Mouse (Mus musculus) fibroblast of lung, adult 2 months (primary cell): ENCODE results near the gene 1700001C19Rik.
"Not testable (repeated sequence)": the region's sequence is repeated elsewhere in the genome, so short reads cannot be mapped to it uniquely, and the experiment has no call there.

Experiments used
- DNase-seq: peaks from one replicate; pipeline ENCODE4 v3.0.0-alpha.2; 2011; ENCODE audit warnings: low read depth

The 1700001C19Rik gene

GRCm38 (mm10) chr17:47430815-47431214, 6.4 kb downstream of the 1700001C19Rik start:
- no peak for DNase-seq

GRCm38 (mm10) chr17:47428831-47429304, 8.3 kb downstream of the 1700001C19Rik start:
- no peak for DNase-seq

DNA sequence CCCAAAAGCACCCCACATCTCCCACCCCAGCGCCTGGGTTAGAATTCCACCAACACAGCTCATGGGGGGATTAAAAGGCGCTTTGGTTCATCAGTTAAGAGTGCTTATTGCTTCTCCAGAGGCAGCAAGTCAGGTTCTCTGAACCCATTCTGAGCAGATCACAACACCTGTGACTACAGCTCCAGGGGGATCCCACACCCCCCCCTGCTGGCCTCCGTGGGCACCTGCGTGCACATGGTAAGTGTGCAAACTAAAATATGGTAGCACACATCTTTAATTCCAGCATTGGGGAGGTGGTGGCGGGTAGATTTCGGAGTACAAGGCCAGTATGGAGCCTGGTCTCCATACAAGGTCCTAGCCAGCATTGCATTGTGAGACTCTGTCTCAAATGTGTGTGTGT, 9.9 kb downstream of the 1700001C19Rik start:
- DNase-seq, result no peak

DNA sequence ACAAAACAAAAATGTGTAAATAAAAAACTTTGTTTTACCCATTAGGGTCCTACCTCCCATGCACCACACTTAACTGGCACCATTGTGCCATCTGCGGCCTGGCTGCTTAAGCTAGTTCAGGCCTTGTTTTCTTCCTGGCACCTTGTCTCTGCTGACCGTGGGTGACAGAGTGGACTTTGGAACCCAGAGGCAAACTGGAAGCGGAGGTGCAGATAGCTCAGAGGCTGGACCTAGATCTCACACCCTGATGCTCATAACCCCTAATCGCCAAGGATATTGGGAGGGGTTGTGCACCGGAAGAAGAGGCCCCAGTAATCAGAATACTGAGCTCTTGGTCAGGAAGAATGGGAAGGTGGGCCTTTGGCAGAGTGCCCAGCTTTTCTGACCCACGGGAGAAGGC, 13.0 kb downstream of the 1700001C19Rik start:
- DNase-seq, result no peak

DNA sequence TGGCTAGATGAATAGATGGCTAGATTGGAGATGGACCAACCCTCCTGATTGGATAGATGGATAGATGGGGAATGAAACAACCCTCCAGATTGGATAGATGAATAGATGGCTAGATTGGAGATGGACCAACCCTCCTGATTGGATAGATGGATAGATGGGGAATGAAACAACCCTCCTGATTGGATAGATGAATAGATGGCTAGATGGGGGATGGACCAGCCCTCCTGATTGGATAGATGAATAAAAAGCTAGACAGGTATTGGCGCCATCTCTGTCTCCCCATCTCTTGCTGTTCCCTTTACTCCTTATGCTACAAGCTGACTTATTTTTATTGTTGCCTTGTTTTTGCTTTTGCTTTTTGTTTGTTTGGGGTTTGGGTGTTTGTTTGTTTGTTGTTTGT, 14.6 kb downstream of the 1700001C19Rik start:
- DNase-seq, result not testable (repeated sequence)

GRCm38 (mm10) chr17:47421566-47421965, 15.6 kb downstream of the 1700001C19Rik start:
- no peak for DNase-seq

- no peak for DNase-seq
Measured at GRCm38 (mm10) chr17:47420195-47420594, 17.0 kb downstream of the 1700001C19Rik start.

DNA sequence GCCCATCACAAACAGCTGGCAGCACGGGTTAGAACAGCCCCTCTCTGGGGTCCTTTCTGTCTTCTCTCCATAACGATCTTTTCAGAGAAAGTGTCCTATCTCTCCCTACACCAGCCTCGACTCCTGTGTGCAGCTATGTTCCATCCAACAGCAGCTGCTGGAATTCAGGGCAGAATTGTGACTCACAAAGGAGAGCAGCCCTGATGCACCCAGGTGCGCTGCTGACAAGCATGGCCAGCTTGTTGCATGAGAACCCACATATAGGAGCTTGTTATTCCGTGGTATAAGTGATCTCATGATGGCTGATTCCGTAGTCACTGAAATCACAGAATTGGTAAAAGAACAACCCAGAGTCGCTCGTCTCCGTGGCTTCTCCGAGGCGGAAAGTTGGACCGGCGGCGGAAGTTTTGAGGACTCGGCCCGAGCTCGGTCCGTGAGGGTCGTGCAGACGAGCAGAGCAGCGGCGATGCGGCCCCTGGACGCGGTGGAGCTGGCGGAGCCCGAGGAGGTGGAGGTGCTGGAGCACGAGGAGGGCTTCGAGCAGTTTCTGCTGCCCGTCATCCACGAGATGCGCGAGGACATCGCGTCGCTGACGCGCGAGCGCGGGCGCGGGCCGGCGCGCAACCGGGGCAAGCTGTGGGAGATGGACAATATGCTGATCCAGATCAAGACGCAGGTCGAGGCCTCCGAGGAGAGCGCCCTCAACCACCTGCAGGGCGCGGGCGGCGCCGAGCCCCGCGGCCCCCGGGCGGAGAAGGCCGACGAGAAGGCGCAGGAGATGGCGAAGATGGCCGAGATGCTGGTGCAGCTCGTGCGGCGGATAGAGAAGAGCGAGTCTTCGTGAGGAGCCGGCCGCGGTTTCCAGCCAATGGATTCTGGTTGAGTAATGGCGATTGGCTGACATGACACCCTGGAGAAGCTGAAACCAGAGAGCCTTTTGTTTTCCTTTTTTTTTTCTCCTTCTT, 27.0 kb downstream of the 1700001C19Rik start:
- DNase-seq, result not testable (repeated sequence)

DNA sequence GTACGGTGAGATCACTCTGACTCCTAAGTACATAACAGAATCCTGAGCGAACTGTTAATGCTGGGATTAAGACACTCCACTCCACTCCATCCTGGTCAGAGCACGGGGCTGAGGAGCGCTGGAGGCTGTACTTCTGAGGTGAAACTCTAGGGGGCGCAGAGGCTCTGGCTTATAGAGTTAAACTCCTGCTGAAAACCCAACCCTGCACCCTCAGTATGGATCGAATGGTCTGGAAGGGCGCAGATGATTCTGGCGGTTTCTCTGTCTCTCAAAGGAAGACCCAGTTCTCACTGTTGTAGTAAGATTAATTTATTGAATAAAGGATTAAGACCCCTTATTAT, 28.6 kb downstream of the 1700001C19Rik start:
- DNase-seq, result peak; percentile 17

DNA sequence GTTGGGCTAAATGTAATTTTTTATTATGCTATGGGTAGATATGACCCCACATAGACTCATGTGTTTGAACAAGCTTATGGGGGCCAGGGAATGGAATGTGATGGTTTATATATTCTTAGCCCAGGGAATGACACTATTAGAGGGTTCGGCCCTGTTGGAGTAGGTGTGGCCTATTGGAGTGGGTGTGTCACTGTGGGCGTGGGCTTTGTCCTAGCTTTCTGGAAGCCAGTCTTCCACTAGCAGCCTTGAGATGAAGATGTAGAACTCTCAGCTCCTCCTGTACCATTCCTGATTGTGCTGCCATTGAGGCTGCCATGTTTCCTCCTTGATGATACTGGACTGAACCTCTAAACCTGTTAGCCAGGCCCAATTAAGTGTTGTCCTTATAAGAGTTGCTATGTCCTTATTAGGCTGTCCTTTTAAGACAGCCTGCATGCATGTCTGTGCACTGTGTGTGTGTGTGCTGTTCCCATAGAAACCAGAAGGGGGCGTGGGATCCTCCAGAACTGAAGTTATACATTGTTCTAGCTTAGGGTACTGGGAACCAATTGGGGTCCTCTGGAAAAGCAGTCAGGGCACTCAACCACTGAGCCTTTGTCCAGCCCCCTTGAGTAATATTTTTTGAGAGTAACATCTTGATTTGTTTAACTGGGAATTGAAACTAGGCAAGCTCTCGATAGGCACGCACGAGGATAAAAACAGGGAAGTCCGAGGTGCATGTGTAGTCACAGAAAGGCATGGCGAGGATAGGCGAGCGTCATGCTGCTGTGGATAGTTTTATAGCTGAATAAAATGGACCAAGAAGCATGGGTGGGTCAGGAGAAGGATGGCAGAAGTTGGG, 29.2 kb downstream of the 1700001C19Rik start:
- DNase-seq, result no peak

GRCm38 (mm10) chr17:47400451-47400850, 36.7 kb downstream of the 1700001C19Rik start, which contains the start of gene Guca1a:
Gene Guca1a (minus strand): TSS chr17:47400584.
- no peak for DNase-seq

GRCm38 (mm10) chr17:47399091-47399490, 38.1 kb downstream of the 1700001C19Rik start:
- no peak for DNase-seq

DNA sequence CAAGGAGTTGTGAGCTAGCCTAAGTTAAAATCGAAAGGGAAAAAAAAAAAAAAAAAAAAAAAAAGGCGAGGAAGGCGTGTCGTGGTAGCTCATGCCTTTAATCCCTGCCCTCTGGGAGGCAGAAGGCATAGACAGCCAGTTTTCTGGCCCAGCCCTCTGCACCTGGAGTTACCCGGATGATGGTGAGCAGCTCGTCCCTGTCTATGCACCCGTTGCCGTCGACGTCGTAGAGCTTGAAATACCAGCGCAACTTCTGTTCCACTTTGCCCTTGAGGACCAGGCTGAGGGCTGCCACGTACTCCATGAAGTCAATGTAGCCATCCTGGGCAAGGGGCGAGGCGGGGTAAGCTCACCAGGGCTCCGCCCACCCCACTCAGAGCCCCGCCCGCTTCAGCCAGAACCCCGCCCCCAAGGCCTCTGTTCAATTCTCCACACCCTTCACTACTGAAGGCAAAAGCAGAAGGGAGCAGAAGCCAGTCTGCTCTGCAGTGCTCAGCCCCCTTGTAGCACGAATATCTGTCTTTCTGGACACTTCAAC, 41.7 kb downstream of the 1700001C19Rik start:
- DNase-seq, result peak; percentile 19

GRCm38 (mm10) chr17:47394223-47394869, 42.8 kb downstream of the 1700001C19Rik start:
- no peak for DNase-seq

DNA sequence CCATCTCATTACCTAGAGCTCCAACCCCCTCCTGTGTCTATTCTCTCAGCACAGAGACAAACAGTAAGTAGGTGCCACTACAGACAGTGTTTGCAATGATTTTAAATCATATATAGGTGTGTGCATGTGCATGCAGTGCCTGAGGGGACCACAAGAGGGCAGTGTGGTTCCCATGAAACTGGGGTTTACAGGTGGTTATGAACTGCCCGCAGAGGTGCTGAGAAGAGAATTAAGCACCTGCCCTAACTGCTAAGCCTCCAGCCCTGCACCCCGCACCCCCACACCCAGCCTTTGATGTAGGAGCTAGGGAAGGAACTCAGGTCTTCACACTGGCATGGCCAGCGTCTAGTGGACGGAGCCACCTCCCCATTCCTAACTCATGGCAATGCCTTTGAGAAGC, 50.5 kb downstream of the 1700001C19Rik start:
- DNase-seq, result no peak

- no peak for DNase-seq
Measured at GRCm38 (mm10) chr17:47385145-47385544, 52.0 kb downstream of the 1700001C19Rik start, which contains the start of gene Guca1b. Gene Guca1b (plus strand): TSS chr17:47385393.

DNA sequence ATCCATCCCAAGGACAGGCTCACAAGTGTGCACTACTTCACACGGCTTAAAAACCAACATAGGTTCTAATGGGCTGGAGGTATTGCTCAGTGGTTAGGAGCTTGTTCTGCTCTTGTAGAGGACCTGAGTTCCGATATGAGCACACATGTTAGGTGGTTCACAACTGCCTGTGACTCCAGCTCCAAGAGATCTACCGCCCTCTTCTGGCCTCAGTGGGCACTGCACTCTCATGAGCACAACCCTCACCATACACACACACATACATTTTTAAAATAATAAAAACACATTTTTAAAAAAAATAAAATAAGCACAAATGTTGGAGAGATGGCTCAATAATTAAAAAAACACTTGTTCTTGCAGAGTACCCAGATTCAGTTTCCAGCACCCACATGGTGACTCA, 53.1 kb downstream of the 1700001C19Rik start:
- DNase-seq, result no peak

- DNase-seq, result no peak
Measured at GRCm38 (mm10) chr17:47383266-47383665, 53.9 kb downstream of the 1700001C19Rik start.

DNA sequence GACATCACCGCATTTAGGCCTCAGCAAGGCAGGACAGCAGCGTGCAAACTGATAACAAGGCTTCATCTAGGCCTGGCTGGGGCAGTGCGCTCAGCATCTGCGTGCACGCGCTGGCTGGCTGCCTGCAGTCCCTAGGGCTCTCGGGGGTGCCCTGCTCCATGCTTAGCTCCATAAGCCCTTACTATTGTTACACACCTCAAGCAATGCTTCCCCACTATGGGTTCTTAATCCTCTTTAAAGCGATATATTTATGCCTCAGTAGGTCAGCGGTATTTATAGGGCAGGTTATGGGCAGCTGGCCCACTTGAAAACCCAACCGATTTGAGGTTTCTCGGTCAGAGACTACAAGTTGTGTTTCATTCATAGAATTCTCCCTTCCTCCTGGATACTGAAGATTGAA, 55.3 kb downstream of the 1700001C19Rik start:
- no peak for DNase-seq

- no peak for DNase-seq
Measured at GRCm38 (mm10) chr17:47378133-47378532, 59.0 kb downstream of the 1700001C19Rik start.

DNA sequence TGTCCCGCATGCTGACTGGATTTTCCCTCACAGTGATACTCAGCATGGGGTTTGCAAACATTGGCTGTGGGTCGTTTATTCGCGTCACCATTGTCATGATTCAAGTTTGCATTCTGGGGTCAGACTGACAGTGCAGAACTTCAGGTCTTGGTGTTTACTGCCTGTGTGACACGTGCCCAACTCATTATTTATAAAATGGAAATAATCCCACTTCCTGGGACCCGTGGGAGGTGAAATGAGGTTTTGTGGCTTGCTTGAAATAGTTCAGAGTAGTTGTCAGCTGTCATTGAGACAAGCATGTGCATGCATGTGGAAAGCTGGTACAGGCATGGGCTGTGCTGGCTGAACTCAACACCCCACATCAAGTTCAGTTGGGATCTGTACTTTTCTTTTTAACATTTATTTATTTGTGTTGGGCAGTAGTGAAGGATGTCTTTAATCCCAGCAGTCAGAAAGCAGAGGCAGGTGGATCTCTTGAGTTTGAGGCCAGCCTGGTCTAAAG, 60.3 kb downstream of the 1700001C19Rik start:
- no peak for DNase-seq

- DNase-seq, result no peak
Measured at GRCm38 (mm10) chr17:47373991-47374390, 63.2 kb downstream of the 1700001C19Rik start.
